Mouse (Mus musculus): ENCODE data around the gene Erich4.

DNA sequence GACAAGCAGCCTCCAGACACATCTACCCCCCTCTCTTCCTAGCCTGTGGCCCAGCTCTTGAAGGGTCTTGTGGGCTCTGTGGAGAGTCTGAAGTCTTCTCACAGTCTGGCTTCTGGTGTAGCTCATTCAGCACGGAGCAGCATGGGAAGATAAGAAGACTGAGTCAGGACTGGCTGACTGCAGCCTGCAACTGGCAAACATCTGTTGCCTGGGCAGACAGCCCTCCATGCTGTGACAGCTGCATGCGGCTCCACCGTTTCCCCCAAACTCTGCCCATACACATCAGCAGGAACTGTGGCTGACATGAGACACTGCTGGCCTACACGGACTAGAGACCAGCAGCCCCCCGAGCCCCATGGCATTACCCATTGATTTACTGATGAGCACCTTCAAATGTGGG is 9.2 kb upstream of the Erich4 start:
- TF ChIP-seq CTCF (IDR thresholded peaks at IDR 0.05; ENCODE audit: low read depth) (no peak), EP300 (IDR thresholded peaks at IDR 0.05; ENCODE audit: low read depth) (no peak)
